Mouse (Mus musculus) left cerebral cortex, postnatal 10 days (tissue): ENCODE measurements around the gene March8. TPM values are rescaled to one million over a fixed set of nuclear protein-coding genes. Genes with fewer than 3 reads are reported as not detected.

Experiments
- DNase-seq, 2 experiments: peaks; one replicate each; pipeline ENCODE4 v3.0.0; 2021 to 2022; ENCODE audit warnings: low spot score in 2 of 2, mixed read lengths in 1 of 2; ENCODE audit errors: extremely low spot score in 1 of 2
- intact Hi-C: fragments of 180-260 bp; cut with DNase I; formaldehyde crosslinking; loops from one replicate; pipeline ENCODE4 v1.15.1; 2025
- total RNA-seq, 2 experiments: library from RNA; stranded (reverse); gene quantifications; 2 replicates each; pipeline ENCODE4 v1.2.3; 2021

The March8 gene
- total RNA-seq, 2 experiments from 2014 or later, result 60.2 to 62.8 TPM

DNA sequence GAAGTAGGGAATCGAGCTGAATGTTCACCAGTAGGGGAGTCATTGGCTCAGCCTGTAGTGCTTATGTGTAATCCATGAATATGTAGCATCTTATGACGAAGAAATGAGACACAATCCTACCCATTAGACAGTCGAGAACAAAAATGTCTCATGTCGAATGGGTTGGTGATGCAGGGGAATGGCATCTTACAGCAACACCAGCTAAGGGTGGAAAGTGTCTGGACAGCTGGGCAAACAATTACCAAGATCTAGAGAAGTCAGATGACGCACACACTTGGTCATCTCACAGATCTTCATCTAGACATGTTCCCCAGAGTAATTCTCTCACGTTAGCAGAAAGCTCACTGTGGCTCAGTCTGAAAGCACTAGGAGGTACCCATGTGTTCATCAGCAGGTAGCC lies 101.0 kb downstream of the March8 start:
- DNase-seq, result no peak
- intact Hi-C loops, result no loop called here

DNA sequence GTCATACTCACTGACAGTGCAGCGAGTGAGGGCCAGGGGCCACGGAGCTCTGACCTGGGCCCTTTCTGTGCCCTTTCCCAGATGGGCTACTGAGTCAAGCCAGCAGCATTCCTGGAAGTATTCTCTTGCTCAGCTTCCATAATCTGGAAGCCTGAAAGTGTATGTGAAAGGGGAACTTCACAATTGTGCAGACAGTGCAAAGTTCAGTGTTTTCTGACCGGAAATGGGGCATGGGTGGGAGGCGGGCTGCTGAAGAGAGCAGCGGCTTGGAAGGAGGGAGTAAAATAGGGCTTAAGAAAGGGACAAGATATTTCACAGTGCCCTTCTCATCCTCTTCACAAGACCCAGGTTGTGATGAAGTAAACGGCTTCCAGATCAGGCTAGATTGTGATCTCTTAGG lies 101.7 kb downstream of the March8 start:
- no peak for DNase-seq
- intact Hi-C loops, result no loop called here

DNA sequence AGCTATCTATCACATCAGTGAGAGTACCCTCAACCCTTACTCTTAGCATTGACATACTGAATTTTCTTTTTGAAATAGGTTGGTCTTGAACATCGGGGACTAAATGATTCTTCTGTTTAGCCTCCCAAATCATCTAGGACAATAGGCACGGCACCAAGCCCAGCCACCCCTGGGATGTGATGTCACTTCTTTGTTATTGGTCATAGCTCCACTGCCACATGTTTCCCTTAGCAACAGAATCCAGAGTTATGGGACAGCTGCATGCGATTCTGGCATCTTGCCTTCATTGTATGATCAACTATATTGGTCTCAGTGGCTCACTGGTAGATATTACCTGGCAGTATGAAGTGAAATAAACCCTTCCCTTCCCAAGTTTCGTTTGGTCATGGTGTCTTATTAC lies 102.6 kb downstream of the March8 start:
- DNase-seq, result no peak
- intact Hi-C loops, result no loop called here

DNA sequence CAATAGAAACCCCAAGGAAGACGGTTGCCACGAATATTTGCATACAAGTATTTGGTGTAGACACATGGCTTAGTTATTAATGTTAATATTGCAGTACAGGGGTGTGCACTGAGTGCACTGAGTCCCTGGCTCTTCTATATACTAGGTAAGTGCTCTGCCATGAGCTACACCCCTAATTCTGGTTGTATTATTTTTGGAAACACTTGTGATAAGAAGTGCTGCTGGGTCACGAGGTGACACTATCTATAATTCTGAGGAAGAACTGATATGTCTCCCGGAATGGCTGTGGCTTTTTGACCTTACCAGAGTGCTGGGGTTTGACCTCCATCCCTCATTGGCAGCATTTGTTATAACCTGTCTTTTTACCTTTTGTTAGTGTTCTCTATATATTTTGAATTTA lies 103.0 kb downstream of the March8 start:
- DNase-seq, result no peak
- intact Hi-C loops, result no loop called here

DNA sequence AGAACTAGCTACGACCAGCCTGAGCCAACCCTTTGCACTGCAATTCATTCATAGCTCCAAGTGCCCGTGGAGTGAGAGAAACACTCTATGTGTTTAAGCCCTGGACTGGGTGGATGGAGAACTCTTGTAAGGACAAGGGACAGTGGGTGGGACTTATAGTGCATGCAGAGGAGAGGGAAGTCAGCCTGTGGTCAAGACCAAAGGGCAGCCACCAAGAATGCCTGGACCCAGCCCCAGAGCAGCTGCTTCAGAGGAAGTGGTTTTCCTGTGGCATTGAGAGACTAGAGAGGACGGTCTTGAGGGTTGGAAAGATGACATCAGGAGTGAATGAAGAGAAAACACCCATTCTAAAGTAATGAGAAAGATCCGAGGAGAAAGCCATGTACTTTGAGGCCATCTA lies 118.0 kb downstream of the March8 start:
- intact Hi-C loops, result no loop called here

DNA sequence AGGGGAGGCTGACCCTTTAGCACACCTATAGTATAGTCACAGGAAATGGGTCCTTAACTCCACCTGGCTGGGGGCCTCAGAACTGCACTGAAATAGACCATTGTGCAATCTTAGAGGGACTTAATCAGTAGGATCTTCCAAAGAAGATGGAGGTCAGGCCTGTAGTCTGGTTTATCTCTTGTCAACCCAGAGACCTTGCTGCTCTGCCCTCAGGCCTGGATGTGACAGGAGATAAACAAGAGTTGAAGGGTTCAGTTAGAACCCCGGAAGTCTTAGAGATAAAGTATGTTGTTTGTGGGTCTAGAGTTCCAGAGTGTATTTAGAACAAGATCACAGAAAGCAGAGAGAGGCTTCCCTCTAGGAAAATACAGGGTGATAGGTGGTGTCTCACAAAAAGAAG lies 118.7 kb downstream of the March8 start:
- no peak for DNase-seq
- intact Hi-C loops, result no loop called here

More for the DNA sequence above, 118.0 kb downstream of the March8 start:
- DNase-seq, result peak in 1 of 2 experiments; percentile 28

DNA sequence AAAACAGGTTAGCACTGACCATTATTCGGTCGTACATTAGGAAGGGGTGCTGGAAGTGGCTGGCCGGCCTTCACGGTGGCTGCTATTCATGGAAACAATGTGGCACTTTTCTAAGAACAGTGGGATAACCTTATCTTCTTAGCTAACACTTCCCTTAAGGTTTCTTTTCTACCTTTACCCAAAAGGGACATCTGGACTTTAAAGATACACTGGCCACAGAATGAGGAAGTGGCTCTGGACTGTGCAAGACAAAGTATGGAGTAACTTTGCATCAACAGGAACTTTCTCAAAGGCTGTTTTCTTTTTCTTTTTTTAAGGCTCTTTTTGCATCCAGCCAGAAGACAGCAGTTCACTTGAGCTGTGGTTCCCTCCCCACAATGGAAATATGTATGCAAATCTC lies 120.9 kb downstream of the March8 start:
- intact Hi-C loops, result no loop called here
- no peak for DNase-seq

Other genes starting within 250 kb of the March8 start
- gene Tmcc1, start 144.5 kb upstream of the March8 start, total RNA-seq, result 10 to 100 TPM; 55.4 to 57.2 TPM
- 10 to 100 TPM; 81.5 to 86.8 TPM for gene Washc2, start 130.0 kb upstream of the March8 start, total RNA-seq
- 1 to 10 TPM; 7.2 to 8.8 TPM for gene Zfand4, start 73.8 kb upstream of the March8 start, total RNA-seq
- gene Alox5, start 123.2 kb downstream of the March8 start, total RNA-seq, result 1 to 10 TPM in 1 of 2 experiments, under 1 TPM in 1; 0.95 to 1.9 TPM
- gene Olfr211, start 151.1 kb downstream of the March8 start, total RNA-seq, result not detected
- not detected for gene Olfr212, start 168.5 kb downstream of the March8 start, total RNA-seq
- under 1 TPM in 1 of 2 experiments, not detected in 1; 0.36 TPM for gene Olfr213, start 200.4 kb downstream of the March8 start, total RNA-seq
- gene Gm5580, start 213.1 kb downstream of the March8 start, total RNA-seq, result 1 to 10 TPM; 2.4 to 3.2 TPM
- gene Olfr214, start 216.2 kb downstream of the March8 start, total RNA-seq, result not detected
- gene Olfr215, start 246.2 kb downstream of the March8 start, total RNA-seq, result not detected